Mouse (Mus musculus): Measurements from ENCODE around the gene Olfr1393. TPM values are rescaled to one million over a fixed set of nuclear protein-coding genes. Genes with fewer than 3 reads are reported as not detected.

Olfr1393 gene
- 0.04 TPM in 1 of 2 replicates, not detected in the other for polyA plus RNA-seq (2016; fragmentation: Nextera tagmentation; extraction: Ambion mirVana)

DNA sequence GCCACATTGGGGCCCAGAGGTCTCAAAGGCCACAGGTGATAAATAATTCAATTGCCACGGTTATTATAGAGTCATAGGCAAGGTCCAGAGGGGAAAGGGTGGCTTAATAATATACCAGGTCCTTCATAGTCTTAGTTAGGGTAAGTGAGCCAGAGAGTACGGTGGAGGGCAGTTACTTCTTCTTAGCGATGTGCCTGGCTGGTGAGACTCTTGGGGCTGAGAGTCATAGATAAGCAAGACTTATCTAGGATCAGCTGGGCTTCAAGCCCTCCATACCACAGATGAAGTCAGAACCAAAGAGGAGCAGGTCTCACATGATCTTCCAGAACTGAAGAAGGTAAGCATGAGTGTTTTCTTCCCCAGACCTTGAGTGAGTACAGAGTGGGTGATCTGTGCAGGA, at the start of gene Olfr1393:
TSS of gene Olfr1393 (plus strand) at position 83 of the 400 bp plus-strand sequence.
- WGBS = 81% methylated on average over 3 of the region's 3 CpGs
- Histone ChIP-seq H3K4me3 (no peak within 1 kb of the TSS), H3K27me3 (ENCODE audit: low read depth, poor library complexity, severe bottlenecking) (no peaks in the 10 kb centered on the region), H3K9me3 (replicated peaks) (no peaks in the 10 kb centered on the region; the same call in 1 of the 2 replicates), H3K36me3 (no peaks in the 10 kb centered on the region), H3K4me1 (no peaks in the 10 kb centered on the region), H3K27ac (replicated peaks) (no peak within 1 kb of the TSS)
- no peak for DNase-seq (ENCODE audit: low spot score)

DNA sequence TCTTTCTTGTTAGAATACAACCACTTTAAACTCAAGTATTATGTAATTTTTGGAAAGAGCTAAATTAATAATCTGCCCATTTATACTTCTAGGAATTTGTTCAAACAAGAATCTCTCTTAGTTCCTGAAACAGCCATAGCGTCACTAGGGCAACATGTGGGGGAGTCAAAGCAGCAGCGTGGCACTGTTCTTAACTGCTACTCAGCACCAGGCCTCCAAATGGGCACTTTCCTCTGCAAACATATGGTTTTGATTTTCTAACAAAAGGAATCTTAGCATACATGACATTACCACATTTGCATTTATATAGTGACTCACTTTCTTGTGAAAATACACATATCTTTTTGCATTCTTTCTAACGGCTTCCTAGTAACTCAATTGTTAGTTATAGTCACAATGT, 45.3 kb upstream of the Olfr1393 start:
- no peak for DNase-seq (ENCODE audit: low spot score)
- Histone ChIP-seq H3K4me3 (no peak overlapping the region), H3K27ac (replicated peaks) (no peak overlapping the region), H3K9me3 (replicated peaks) (no peaks in the 10 kb centered on the region), H3K36me3 (no peaks in the 10 kb centered on the region), H3K4me1 (no peaks in the 10 kb centered on the region), H3K27me3 (ENCODE audit: low read depth, poor library complexity, severe bottlenecking) (no peaks in the 10 kb centered on the region)
- WGBS = 81% methylated on average over 3 of the region's 3 CpGs

DNA sequence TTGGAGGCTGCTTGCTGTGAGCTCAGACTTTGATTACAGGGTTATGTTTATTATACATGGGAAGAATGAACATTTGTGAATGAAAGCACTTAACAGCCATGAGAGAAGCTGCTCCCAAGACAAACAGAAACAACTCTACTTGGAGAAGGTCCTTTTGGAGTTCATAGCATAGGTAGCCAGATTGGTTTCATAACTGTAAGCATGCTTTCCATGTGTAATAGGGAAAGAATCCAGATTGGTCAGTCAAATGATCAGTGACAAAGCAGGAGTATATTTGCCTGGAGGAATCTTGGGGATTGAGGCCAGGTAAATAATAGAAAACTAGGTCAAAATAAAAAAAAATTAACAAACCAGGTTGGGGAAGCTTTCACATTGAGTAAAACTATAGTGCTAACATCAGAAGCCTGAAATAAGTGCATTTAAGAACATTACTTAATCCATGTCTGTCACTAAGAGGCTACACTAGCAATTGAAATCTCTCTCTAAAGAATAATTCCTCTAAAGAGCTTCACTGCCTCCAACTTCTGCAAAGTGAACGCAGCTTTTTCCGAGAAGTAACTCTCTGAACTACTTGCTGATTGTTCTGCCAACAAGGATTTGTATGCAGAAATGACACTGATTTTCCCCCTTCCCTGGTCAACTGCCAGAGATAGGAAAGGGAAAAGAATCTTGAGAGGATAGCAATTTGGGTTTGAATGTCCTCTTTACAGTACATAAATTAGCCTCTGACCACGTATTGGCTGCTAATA, 42.5 kb upstream of the Olfr1393 start:
- H3K4me3 ChIP-seq = no peak overlapping the region
- no peak overlapping the region for H3K27ac ChIP-seq (replicated peaks)
- no peaks in the 10 kb centered on the region for H3K27me3 ChIP-seq (ENCODE audit: low read depth, poor library complexity, severe bottlenecking)
- no peaks in the 10 kb centered on the region for H3K9me3 ChIP-seq (replicated peaks)
- no peaks in the 10 kb centered on the region for H3K4me1 ChIP-seq
- 70% methylated on average over 3 of the region's 3 CpGs for WGBS
- H3K36me3 ChIP-seq = no peaks in the 10 kb centered on the region
- no peak for DNase-seq (ENCODE audit: low spot score)

DNA sequence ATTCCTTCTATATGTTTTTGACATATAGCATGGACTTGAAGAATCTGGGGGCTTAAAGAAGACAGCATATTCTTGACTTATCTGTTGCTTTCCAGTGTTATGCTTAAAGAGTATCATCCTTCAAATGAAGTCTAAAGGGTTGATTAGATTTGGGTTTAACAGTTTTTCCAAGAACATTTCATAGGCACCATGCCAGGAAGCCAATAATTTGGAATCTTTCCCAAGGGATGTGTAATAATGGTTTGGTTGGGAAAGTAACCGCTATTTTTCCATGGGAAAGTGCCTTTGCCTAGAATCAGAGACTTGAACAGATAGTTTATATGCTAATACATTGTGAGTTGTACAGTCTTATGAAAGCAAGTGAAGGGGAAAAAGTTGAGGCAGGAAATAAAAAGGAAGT, 41.2 kb upstream of the Olfr1393 start:
- DNase-seq (ENCODE audit: low spot score) = no peak
- Histone ChIP-seq H3K27ac (replicated peaks) (no peak overlapping the region), H3K4me1 (no peaks in the 10 kb centered on the region), H3K27me3 (ENCODE audit: low read depth, poor library complexity, severe bottlenecking) (no peaks in the 10 kb centered on the region), H3K36me3 (no peaks in the 10 kb centered on the region), H3K4me3 (no peak overlapping the region), H3K9me3 (replicated peaks) (no peaks in the 10 kb centered on the region)
- WGBS = 82% methylated on average over 1 of the region's 1 CpGs

DNA sequence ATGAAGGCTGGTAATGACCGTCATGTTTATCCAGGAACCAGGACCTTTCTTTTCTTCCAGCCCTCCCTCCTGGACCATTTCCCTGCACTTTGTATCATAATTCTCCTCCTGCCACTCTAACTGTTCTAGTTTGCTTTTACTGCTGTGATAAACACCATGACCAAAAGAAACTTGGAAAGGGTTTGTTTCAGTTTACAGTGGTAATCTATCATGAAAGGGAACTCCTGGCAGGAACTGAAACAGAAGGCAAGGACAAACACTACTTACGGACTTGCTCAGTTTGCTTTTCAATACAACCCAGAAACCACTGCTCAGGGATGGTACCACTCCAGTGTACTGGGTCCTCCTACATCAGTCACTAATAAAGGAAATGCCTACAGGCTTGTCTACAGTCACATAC, 40.6 kb upstream of the Olfr1393 start:
- H3K4me1 ChIP-seq = 0 out of 2 replicates have a peak, but pooled peaks cover 2% of the 10 kb centered on the region
- no peak for DNase-seq (ENCODE audit: low spot score)
- H3K36me3 ChIP-seq = no peaks in the 10 kb centered on the region
- H3K9me3 ChIP-seq (replicated peaks) = no peaks in the 10 kb centered on the region
- no peak overlapping the region for H3K27ac ChIP-seq (replicated peaks)
- no peaks in the 10 kb centered on the region for H3K27me3 ChIP-seq (ENCODE audit: low read depth, poor library complexity, severe bottlenecking)
- H3K4me3 ChIP-seq = no peak overlapping the region
- 82% methylated on average over 2 of the region's 2 CpGs for WGBS

DNA sequence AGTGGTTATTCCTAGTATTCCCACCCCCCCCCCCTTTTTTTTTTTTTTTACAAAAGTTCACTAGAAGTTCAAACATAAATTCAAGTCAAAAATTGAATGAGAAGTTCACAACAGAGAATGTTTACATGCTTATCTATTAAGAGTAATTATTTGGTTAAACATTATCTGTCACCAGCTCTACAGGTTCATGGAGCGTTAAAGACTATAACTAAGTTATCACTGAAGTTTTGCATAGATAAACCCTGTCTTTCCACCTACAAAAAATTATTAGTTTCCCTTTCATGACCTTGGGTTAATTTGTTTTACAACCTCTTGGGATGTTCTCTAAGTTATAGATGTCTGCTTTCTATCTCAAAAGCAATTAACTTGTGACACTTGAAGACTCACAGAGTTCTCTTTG, 37.8 kb upstream of the Olfr1393 start:
- no peak for DNase-seq (ENCODE audit: low spot score)

DNA sequence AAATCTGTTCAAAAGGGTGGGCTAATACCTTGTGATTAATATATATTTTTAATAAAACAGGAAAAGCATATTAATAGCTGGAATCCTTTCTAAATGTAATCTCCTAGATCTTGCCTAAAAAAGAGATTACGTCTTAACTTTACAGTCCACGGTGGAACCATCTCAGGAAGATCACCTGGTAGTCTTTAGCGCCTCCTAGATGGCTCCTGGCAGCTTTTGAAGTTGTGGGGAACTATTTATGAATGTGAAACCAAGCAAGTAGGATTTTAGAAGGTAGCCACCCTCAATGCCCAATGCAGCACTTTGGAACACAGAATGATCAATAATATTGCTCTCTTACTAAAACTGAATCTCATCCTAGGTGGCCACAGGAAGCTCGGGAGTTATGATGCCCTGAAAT, 37.2 kb upstream of the Olfr1393 start:
- WGBS = 85% methylated on average over 4 of the region's 4 CpGs

More for the DNA sequence above, 37.8 kb upstream of the Olfr1393 start:
- Histone ChIP-seq H3K27ac (replicated peaks) (no peak overlapping the region), H3K4me1 (peaks cover 22% of the 10 kb centered on the region), H3K9me3 (replicated peaks) (no peaks in the 10 kb centered on the region), H3K27me3 (ENCODE audit: low read depth, poor library complexity, severe bottlenecking) (no peaks in the 10 kb centered on the region), H3K4me3 (no peak overlapping the region), H3K36me3 (no peaks in the 10 kb centered on the region)
- 94% methylated on average over 1 of the region's 1 CpGs for WGBS

DNA sequence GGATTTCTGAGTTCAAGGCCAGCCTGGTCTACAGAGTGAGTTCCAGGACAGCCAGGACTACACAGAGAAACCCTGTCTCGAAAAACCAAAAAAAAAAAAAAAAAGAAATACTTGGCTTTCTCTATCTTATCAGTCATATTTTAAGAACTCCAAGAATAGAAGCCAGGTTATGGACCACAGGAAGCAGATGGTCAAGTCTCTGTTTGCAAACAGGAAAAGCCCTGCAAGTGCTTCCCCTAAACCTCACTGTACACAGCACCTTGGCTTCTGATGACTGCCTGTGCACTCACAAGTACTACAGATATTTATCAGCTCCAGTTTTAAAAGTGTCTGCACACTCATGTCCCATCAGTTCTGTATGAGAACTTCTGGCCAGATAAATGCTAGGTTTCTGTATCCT, 36.6 kb upstream of the Olfr1393 start:
- H3K4me1 ChIP-seq = peaks cover 32% of the 10 kb centered on the region
- H3K4me3 ChIP-seq = no peak overlapping the region
- H3K9me3 ChIP-seq (replicated peaks) = no peaks in the 10 kb centered on the region
- H3K27me3 ChIP-seq (ENCODE audit: low read depth, poor library complexity, severe bottlenecking) = no peaks in the 10 kb centered on the region
- DNase-seq (ENCODE audit: low spot score) = no peak
- no peak overlapping the region for H3K27ac ChIP-seq (replicated peaks)
- 80% methylated on average over 1 of the region's 1 CpGs for WGBS
- no peaks in the 10 kb centered on the region for H3K36me3 ChIP-seq

More for the DNA sequence above, 37.2 kb upstream of the Olfr1393 start:
- H3K9me3 ChIP-seq (replicated peaks) = no peaks in the 10 kb centered on the region
- no peak overlapping the region for H3K4me3 ChIP-seq
- DNase-seq (ENCODE audit: low spot score) = no peak
- peaks cover 27% of the 10 kb centered on the region for H3K4me1 ChIP-seq
- no peaks in the 10 kb centered on the region for H3K27me3 ChIP-seq (ENCODE audit: low read depth, poor library complexity, severe bottlenecking)
- no peaks in the 10 kb centered on the region for H3K36me3 ChIP-seq
- H3K27ac ChIP-seq (replicated peaks) = no peak overlapping the region

DNA sequence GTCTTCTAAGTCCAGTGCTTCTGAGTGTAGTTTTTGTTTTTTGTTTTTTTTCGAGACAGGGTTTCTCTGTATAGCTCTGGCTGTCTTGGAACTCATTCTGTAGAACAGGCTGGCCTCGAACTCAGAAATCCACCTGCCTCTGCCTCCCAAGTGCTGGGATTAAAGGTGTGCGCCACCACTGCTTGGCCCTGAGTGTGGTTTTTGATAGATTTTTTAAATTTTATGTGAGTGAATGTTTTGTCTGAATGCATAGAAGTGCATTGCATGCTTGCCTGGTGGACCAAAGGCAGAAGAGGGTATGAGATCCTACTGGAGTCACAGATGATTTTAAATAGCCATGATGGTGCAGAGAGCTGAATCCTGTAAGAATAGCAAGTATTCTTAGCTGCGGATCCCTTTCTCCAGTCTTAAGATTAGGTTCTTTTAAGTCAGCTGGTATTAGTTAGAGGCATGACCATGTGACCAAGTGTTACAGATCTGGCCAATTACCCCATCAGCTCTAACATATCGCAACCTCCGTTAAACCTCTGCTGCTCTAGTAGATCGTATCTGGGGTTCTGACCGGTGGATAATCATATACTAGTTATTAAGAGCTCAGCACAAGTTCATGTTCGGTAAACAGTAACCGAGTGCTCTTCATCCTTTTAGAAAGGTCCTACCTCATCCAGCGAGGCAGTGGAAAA, 35.0 kb upstream of the Olfr1393 start:
- H3K27me3 ChIP-seq (ENCODE audit: low read depth, poor library complexity, severe bottlenecking) = no peaks in the 10 kb centered on the region
- H3K27ac ChIP-seq (replicated peaks) = peak overlapping the region; percentile 93
- H3K4me1 ChIP-seq = peaks cover 43% of the 10 kb centered on the region
- WGBS = 23% methylated on average over 11 of the region's 11 CpGs
- H3K36me3 ChIP-seq = no peaks in the 10 kb centered on the region
- H3K9me3 ChIP-seq (replicated peaks) = no peaks in the 10 kb centered on the region
- DNase-seq (ENCODE audit: low spot score) = no peak
- peak overlapping the region; percentile 69 for H3K4me3 ChIP-seq

DNA sequence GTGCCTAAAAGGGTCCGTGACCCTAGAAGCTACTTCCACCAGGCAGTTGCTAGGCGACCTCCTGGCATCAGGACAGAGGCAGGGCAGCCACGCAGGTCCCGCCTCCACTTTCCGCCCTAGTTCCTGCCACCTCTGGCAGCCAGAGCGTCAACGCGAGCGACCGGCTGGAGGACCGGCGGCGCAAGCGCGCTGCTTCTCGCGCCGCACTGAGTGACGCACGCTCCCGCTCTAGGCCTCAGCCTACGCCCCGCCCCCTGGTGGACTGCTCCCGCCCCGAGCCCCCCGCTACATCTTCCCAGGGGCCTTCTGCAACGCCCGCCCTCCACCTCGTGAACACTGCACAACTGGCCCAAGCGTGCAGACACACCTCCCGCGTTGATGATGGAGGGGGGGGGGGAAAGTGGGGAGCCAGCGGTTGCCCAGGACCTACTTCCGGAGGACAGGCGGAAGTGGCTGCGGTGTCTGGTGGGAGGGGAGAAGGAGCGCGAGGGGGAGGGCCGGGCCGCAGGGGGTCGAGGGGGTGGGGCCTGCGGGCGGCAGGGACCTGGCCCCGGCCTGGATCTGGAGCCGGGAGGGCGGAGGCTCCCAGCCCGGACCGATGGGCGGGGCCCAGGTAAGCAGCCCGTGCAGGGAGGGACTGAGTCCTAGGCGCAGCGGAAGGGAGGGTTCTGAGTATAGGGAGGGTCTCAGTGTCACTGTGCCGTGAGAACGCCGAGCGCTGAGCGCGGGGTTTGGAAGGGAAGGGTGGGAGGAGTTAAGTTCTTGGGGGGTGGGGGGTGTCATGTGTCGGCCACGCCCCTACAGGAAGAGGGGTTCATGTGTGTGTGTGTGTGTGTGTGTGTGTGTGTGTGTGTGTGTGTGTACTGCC, 34.1 kb upstream of the Olfr1393 start, which contains the start of gene Mgat1:
TSS of gene Mgat1 (plus strand) at position 465 of the 868 bp plus-strand sequence.
- H3K4me3 ChIP-seq = peak within 1 kb of the TSS; percentile 69
- under 1% methylated on average over 58 of the region's 60 CpGs for WGBS
- no peaks in the 10 kb centered on the region for H3K27me3 ChIP-seq (ENCODE audit: low read depth, poor library complexity, severe bottlenecking)
- peak within 1 kb of the TSS; percentile 93 for H3K27ac ChIP-seq (replicated peaks)
- peak; percentile 97 for DNase-seq (ENCODE audit: low spot score)
- peaks cover 48% of the 10 kb centered on the region for H3K4me1 ChIP-seq
- H3K36me3 ChIP-seq = no peaks in the 10 kb centered on the region
- H3K9me3 ChIP-seq (replicated peaks) = no peaks in the 10 kb centered on the region

DNA sequence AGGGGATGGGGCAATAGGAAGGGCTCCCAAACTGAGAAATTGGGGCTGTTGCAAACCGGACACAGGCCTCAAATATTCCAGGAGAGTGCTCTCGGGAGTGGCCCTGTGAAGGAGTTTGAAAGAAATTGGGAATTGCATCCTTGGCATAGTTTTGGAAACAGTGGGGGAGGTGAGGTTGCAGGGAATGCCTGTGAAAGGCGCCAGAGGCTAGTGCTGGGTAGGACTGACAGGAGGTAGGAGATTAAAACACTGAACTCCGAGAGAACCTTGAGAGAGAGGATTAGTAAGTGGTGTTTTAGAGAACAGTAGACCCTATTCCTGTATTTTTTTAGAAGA, 33.5 kb upstream of the Olfr1393 start:
- peak overlapping the region; percentile 93 for H3K27ac ChIP-seq (replicated peaks)
- peak overlapping the region; percentile 69 for H3K4me3 ChIP-seq
- no peaks in the 10 kb centered on the region for H3K9me3 ChIP-seq (replicated peaks)
- under 1% methylated on average over 4 of the region's 4 CpGs for WGBS
- no peak for DNase-seq (ENCODE audit: low spot score)
- peaks cover 53% of the 10 kb centered on the region for H3K4me1 ChIP-seq
- H3K27me3 ChIP-seq (ENCODE audit: low read depth, poor library complexity, severe bottlenecking) = no peaks in the 10 kb centered on the region
- H3K36me3 ChIP-seq = no peaks in the 10 kb centered on the region

DNA sequence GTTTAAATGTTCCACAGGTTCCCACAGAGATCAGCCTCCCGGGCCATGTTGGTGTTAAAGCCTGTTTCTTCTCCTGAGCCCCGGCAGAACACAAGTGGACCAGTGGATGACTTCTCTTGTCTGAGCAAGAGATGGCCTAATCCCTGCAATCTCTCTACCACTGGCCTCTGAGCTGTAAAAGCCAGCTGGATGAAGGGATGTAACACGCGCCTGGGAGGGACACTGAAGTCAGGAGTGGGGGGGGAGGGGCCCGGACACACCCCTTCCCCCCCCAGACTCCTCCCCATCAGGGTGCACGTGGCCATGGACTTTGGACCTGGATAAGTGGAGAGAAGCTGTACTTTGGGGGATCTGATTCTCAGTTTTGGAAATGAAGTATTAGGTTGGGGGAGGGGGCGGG, 32.9 kb upstream of the Olfr1393 start:
- H3K4me3 ChIP-seq = peak overlapping the region; percentile 69
- no peak for DNase-seq (ENCODE audit: low spot score)

More for the DNA sequence above, 32.9 kb upstream of the Olfr1393 start:
- no peaks in the 10 kb centered on the region for H3K27me3 ChIP-seq (ENCODE audit: low read depth, poor library complexity, severe bottlenecking)
- H3K36me3 ChIP-seq = no peaks in the 10 kb centered on the region
- peaks cover 59% of the 10 kb centered on the region for H3K4me1 ChIP-seq
- 19% methylated on average over 7 of the region's 7 CpGs for WGBS
- H3K9me3 ChIP-seq (replicated peaks) = no peaks in the 10 kb centered on the region
- peak overlapping the region; percentile 49; the same call in 1 of the 2 replicates for H3K27ac ChIP-seq (replicated peaks)
